Mouse (Mus musculus): ENCODE results near the gene Nol10. TPM values are rescaled to one million over a fixed set of nuclear protein-coding genes. Genes with fewer than 3 reads are reported as not detected.

The Nol10 gene
- polyA plus RNA-seq, 1 experiment from 2014 or later, result 7.4 TPM

DNA sequence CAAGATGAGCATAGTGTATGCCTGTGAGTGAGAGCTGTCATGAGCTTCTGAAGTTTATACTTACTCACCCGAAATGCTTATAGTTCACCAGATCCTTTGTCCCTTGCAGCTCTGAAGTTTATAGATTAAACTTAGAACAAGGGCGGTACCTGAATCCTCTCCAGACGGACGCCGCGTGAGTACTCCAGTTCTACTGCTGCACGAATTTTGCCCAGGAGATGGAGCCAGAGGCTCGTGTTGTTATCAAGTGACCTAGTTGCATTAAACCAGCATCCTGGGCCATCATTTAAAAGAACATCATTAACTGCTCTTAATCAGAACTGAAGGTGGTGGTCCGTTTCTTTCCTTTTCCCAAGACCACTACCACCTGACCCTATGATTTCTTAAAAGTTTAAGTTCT, 10.7 kb downstream of the Nol10 start:
- DNase-seq (ENCODE audit: low spot score), result peak; percentile 14

GRCm38 (mm10) chr12:17360104-17360503, 11.8 kb downstream of the Nol10 start:
- no peak for DNase-seq (ENCODE audit: low spot score)
- Histone ChIP-seq H3K27me3 (replicated peaks; ENCODE audit: insufficient read depth, low read length) (no peaks in the 10 kb centered on the region), H3K4me1 (ENCODE audit: insufficient read depth, low read depth, low read length) (no peaks in the 10 kb centered on the region), H3K9ac (replicated peaks; ENCODE audit: low read depth) (no peak overlapping the region), H3K27ac (ENCODE audit: low read length) (no peak overlapping the region), H3K4me2 (replicated peaks; ENCODE audit: low read depth, low read length) (no peak overlapping the region), H3K9me3 (ENCODE audit: low read length) (no peaks in the 10 kb centered on the region), H3K4me3 (ENCODE audit: low read depth, low read length) (no peak overlapping the region), H3K36me3 (ENCODE audit: insufficient read depth, low read length) (peaks cover 25% of the 10 kb centered on the region)
- no peak for ATAC-seq
- TF ChIP-seq CTCF (IDR thresholded peaks at IDR 0.05), result no peak
- WGBS, result 59% methylated on average over 9 of the region's 9 CpGs

More for the DNA sequence above, 10.7 kb downstream of the Nol10 start:
- no peak overlapping the region for H3K4me3 ChIP-seq (ENCODE audit: low read depth, low read length)
- no peaks in the 10 kb centered on the region for H3K4me1 ChIP-seq (ENCODE audit: insufficient read depth, low read depth, low read length)
- H3K9me3 ChIP-seq (ENCODE audit: low read length), result no peaks in the 10 kb centered on the region
- WGBS, result 74% methylated on average over 9 of the region's 9 CpGs
- H3K9ac ChIP-seq (replicated peaks; ENCODE audit: low read depth), result no peak overlapping the region
- no peak overlapping the region for H3K27ac ChIP-seq (ENCODE audit: low read length)
- no peak overlapping the region for H3K4me2 ChIP-seq (replicated peaks; ENCODE audit: low read depth, low read length)
- peaks cover 24% of the 10 kb centered on the region for H3K36me3 ChIP-seq (ENCODE audit: insufficient read depth, low read length)
- TF ChIP-seq EP300 (IDR thresholded peaks at IDR 0.05) (no peak), CTCF (IDR thresholded peaks at IDR 0.05) (peak; percentile 45)
- H3K27me3 ChIP-seq (replicated peaks; ENCODE audit: insufficient read depth, low read length), result no peaks in the 10 kb centered on the region
- ATAC-seq, result no peak

- TF ChIP-seq CTCF (IDR thresholded peaks at IDR 0.05), result no peak
- TF ChIP-seq EP300 (IDR thresholded peaks at IDR 0.05), result no peak
- WGBS, result 64% methylated on average over 4 of the region's 4 CpGs
- DNase-seq (ENCODE audit: low spot score) (peak; percentile 48), ATAC-seq (0 out of 2 replicates have a peak, but pooled peaks have one; percentile 17)
- no peaks in the 10 kb centered on the region for H3K9me3 ChIP-seq (ENCODE audit: low read length)
- peaks cover 22% of the 10 kb centered on the region for H3K36me3 ChIP-seq (ENCODE audit: insufficient read depth, low read length)
- no peak overlapping the region for H3K4me2 ChIP-seq (replicated peaks; ENCODE audit: low read depth, low read length)
- H3K27ac ChIP-seq (ENCODE audit: low read length), result no peak overlapping the region
- H3K4me1 ChIP-seq (ENCODE audit: insufficient read depth, low read depth, low read length), result no peaks in the 10 kb centered on the region
- no peak overlapping the region for H3K4me3 ChIP-seq (ENCODE audit: low read depth, low read length)
- no peaks in the 10 kb centered on the region for H3K27me3 ChIP-seq (replicated peaks; ENCODE audit: insufficient read depth, low read length)
- no peak overlapping the region for H3K9ac ChIP-seq (replicated peaks; ENCODE audit: low read depth)
Measured at GRCm38 (mm10) chr12:17360650-17361049, 12.4 kb downstream of the Nol10 start.

GRCm38 (mm10) chr12:17362316-17362715, 14.1 kb downstream of the Nol10 start:
- H3K9ac ChIP-seq (replicated peaks; ENCODE audit: low read depth), result no peak overlapping the region
- TF ChIP-seq CTCF (IDR thresholded peaks at IDR 0.05) (no peak), EP300 (IDR thresholded peaks at IDR 0.05) (no peak)
- 85% methylated on average over 5 of the region's 5 CpGs for WGBS
- no peaks in the 10 kb centered on the region for H3K4me1 ChIP-seq (ENCODE audit: insufficient read depth, low read depth, low read length)
- H3K27me3 ChIP-seq (replicated peaks; ENCODE audit: insufficient read depth, low read length), result no peaks in the 10 kb centered on the region
- ATAC-seq (no peak), DNase-seq (ENCODE audit: low spot score) (no peak)
- H3K4me2 ChIP-seq (replicated peaks; ENCODE audit: low read depth, low read length), result no peak overlapping the region
- no peak overlapping the region for H3K27ac ChIP-seq (ENCODE audit: low read length)
- no peak overlapping the region for H3K4me3 ChIP-seq (ENCODE audit: low read depth, low read length)
- H3K36me3 ChIP-seq (ENCODE audit: insufficient read depth, low read length), result peaks cover 22% of the 10 kb centered on the region
- no peaks in the 10 kb centered on the region for H3K9me3 ChIP-seq (ENCODE audit: low read length)

DNA sequence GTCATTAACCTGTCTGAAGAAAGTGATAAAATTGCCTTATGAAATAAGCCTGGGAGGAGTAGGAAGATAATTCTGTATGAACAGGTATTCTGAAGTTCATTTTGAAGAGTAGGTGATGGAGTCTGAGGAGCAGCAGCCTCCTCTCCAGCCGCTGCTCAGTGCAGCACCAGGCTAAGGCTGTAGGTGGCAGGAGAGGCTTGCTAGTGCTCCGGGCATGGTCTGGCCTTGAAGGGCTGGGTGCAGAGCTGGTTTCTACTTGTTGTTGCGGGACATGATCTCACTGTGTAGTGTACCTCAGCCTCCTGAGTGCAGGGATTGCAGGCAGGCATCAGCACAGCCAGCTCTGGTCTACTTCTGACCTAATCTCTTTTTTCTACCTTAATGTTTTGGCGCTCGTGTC, 18.7 kb downstream of the Nol10 start:
- Histone ChIP-seq H3K4me3 (ENCODE audit: low read depth, low read length) (no peak overlapping the region), H3K27ac (ENCODE audit: low read length) (no peak overlapping the region), H3K9ac (replicated peaks; ENCODE audit: low read depth) (no peak overlapping the region), H3K36me3 (ENCODE audit: insufficient read depth, low read length) (peaks cover 18% of the 10 kb centered on the region), H3K9me3 (ENCODE audit: low read length) (no peaks in the 10 kb centered on the region), H3K4me2 (replicated peaks; ENCODE audit: low read depth, low read length) (no peak overlapping the region), H3K4me1 (ENCODE audit: insufficient read depth, low read depth, low read length) (no peaks in the 10 kb centered on the region), H3K27me3 (replicated peaks; ENCODE audit: insufficient read depth, low read length) (no peaks in the 10 kb centered on the region)
- peak; percentile 62 for DNase-seq (ENCODE audit: low spot score)
- 67% methylated on average over 5 of the region's 5 CpGs for WGBS
- TF ChIP-seq EP300 (IDR thresholded peaks at IDR 0.05) (no peak), CTCF (IDR thresholded peaks at IDR 0.05) (peak; percentile 85)
- ATAC-seq, result peak; percentile 88

GRCm38 (mm10) chr12:17369111-17369510, 20.9 kb downstream of the Nol10 start:
- 97% methylated on average over 3 of the region's 3 CpGs for WGBS
- no peak overlapping the region for H3K27ac ChIP-seq (ENCODE audit: low read length)
- no peak overlapping the region for H3K4me2 ChIP-seq (replicated peaks; ENCODE audit: low read depth, low read length)
- H3K9me3 ChIP-seq (ENCODE audit: low read length), result no peaks in the 10 kb centered on the region
- no peaks in the 10 kb centered on the region for H3K27me3 ChIP-seq (replicated peaks; ENCODE audit: insufficient read depth, low read length)
- H3K9ac ChIP-seq (replicated peaks; ENCODE audit: low read depth), result no peak overlapping the region
- no peak for DNase-seq (ENCODE audit: low spot score)
- H3K36me3 ChIP-seq (ENCODE audit: insufficient read depth, low read length), result peaks cover 13% of the 10 kb centered on the region; the same call in 1 of the 2 replicates
- no peak overlapping the region for H3K4me3 ChIP-seq (ENCODE audit: low read depth, low read length)
- H3K4me1 ChIP-seq (ENCODE audit: insufficient read depth, low read depth, low read length), result no peaks in the 10 kb centered on the region
- ATAC-seq, result no peak
- TF ChIP-seq CTCF (IDR thresholded peaks at IDR 0.05) (no peak), EP300 (IDR thresholded peaks at IDR 0.05) (no peak)

Measured in lung, postnatal 0 days (tissue).